Mouse (Mus musculus) layer of hippocampus, postnatal 14 days (tissue): Measurements from ENCODE around the gene Socs7. TPM values are rescaled to one million over a fixed set of nuclear protein-coding genes. Genes with fewer than 3 reads are reported as not detected.
A peak's percentile ranks its signal among the peaks of the same experiment; 100 is the strongest.

ENCODE experiments used
- DNase-seq, 2 experiments: peaks; one replicate each; pipeline ENCODE4 v3.0.0; 2021 to 2022; ENCODE audit warnings: low spot score in 2 of 2, mixed read lengths in 1 of 2
- total RNA-seq, 2 experiments: library from RNA; stranded (reverse); gene quantifications; 2 replicates each; pipeline ENCODE4 v1.2.3; 2021

The Socs7 gene
- total RNA-seq, 2 experiments from 2014 or later = 75.2 to 77.8 TPM

- DNase-seq = no peak
Measured at GRCm38 (mm10) chr11:97383017-97383416, 20.7 kb downstream of the Socs7 start.

- DNase-seq = no peak
Measured at GRCm38 (mm10) chr11:97383764-97384163, 21.4 kb downstream of the Socs7 start.

GRCm38 (mm10) chr11:97387811-97388210 is 25.5 kb downstream of the Socs7 start:
- no peak for DNase-seq

- no peak for DNase-seq
Measured at GRCm38 (mm10) chr11:97389127-97389526, 26.8 kb downstream of the Socs7 start.

- DNase-seq = no peak
Measured at GRCm38 (mm10) chr11:97393658-97394057, 31.3 kb downstream of the Socs7 start.

- no peak for DNase-seq
Measured at GRCm38 (mm10) chr11:97394146-97394545, 31.8 kb downstream of the Socs7 start.

- DNase-seq = no peak
Measured at GRCm38 (mm10) chr11:97398506-97398905, 36.2 kb downstream of the Socs7 start.

- DNase-seq = peak; percentile 79 to 84
Measured at GRCm38 (mm10) chr11:97399958-97400710, 37.8 kb downstream of the Socs7 start.

GRCm38 (mm10) chr11:97401082-97401481 is 38.7 kb downstream of the Socs7 start:
- peak; percentile 52 to 62 for DNase-seq

- no peak for DNase-seq
Measured at GRCm38 (mm10) chr11:97401686-97402435, 39.5 kb downstream of the Socs7 start.

- no peak for DNase-seq
Measured at GRCm38 (mm10) chr11:97402746-97403145, 40.4 kb downstream of the Socs7 start.

- DNase-seq = no peak
Measured at GRCm38 (mm10) chr11:97403614-97404183, 41.3 kb downstream of the Socs7 start.

- DNase-seq = no peak
Measured at GRCm38 (mm10) chr11:97404184-97404760, 41.9 kb downstream of the Socs7 start.

- no peak for DNase-seq
Measured at GRCm38 (mm10) chr11:97404761-97405190, 42.4 kb downstream of the Socs7 start.

GRCm38 (mm10) chr11:97406094-97406951 is 44.0 kb downstream of the Socs7 start:
- DNase-seq = no peak

GRCm38 (mm10) chr11:97407456-97407855 is 45.1 kb downstream of the Socs7 start:
- DNase-seq = no peak

GRCm38 (mm10) chr11:97408171-97408570 is 45.8 kb downstream of the Socs7 start:
- DNase-seq = peak; percentile 67 to 74

GRCm38 (mm10) chr11:97410958-97411357 is 48.6 kb downstream of the Socs7 start:
- DNase-seq = no peak

- DNase-seq = no peak
Measured at GRCm38 (mm10) chr11:97412117-97412516, 49.8 kb downstream of the Socs7 start.

GRCm38 (mm10) chr11:97412808-97413347 is 50.5 kb downstream of the Socs7 start:
- no peak for DNase-seq
